Mouse (Mus musculus): Measurements from ENCODE around the gene Rftn1. TPM values are rescaled to one million over a fixed set of nuclear protein-coding genes. Genes with fewer than 3 reads are reported as not detected.

The Rftn1 gene
- polyA plus RNA-seq, 1 experiment from 2014 or later = 14.7 TPM

DNA sequence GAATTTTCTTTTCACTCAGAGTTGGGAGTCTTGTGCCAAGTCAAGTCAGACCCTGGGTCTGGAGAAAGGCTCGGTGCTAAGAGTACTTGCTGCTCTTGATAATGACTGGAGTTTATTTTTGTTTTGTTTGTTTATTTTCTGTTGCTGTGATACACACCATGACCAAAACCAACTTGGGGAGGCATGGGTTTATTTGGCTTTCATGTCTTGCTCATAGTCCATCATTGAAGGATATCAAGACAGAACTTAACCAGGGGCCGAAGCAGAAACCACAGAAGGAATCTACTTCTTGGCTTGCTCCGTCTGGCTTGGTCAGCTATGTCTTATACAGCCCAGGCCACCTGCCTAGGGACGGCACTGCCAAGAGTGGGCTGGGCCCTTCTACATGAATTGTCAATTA, 109.5 kb downstream of the Rftn1 start:
- Histone ChIP-seq H3K9ac (no peak overlapping the region), H3K27ac (no peak overlapping the region), H3K4me3 (replicated peaks) (no peak overlapping the region), H3K36me3 (no peaks in the 10 kb centered on the region), H3K4me1 (no peaks in the 10 kb centered on the region), H3K4me2 (no peak overlapping the region), H3K9me3 (replicated peaks) (no peaks in the 10 kb centered on the region), H3K27me3 (no peaks in the 10 kb centered on the region)
- 93% methylated on average over 4 of the region's 4 CpGs for WGBS
- no peak for ATAC-seq (replicated peaks; ENCODE audit: low FRiP score)

DNA sequence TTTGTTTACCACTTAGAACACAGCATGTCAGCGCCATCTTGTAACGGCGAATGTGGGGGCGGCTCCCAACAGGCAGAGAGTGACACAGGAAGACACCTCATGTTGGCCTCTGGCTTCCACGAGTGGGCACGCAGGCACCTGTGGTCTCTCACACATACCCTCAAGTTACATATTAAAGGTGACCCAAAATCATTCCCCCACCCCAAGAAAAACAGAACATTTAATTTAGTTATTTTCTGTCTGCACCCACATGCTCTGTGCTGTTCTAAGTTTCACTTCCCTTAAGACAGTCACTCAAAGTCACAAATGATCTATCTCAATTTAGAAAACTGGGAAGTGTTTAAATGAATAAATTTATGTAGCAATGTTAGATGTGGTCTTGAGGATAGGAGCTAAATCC, 111.7 kb downstream of the Rftn1 start:
- H3K9me3 ChIP-seq (replicated peaks) = no peaks in the 10 kb centered on the region
- H3K4me1 ChIP-seq = no peaks in the 10 kb centered on the region
- no peaks in the 10 kb centered on the region for H3K36me3 ChIP-seq
- H3K27ac ChIP-seq = no peak overlapping the region
- 95% methylated on average over 6 of the region's 6 CpGs for WGBS
- H3K4me3 ChIP-seq (replicated peaks) = no peak overlapping the region
- no peak overlapping the region for H3K9ac ChIP-seq
- H3K27me3 ChIP-seq = no peaks in the 10 kb centered on the region
- ATAC-seq (replicated peaks; ENCODE audit: low FRiP score) = no peak
- H3K4me2 ChIP-seq = no peak overlapping the region

DNA sequence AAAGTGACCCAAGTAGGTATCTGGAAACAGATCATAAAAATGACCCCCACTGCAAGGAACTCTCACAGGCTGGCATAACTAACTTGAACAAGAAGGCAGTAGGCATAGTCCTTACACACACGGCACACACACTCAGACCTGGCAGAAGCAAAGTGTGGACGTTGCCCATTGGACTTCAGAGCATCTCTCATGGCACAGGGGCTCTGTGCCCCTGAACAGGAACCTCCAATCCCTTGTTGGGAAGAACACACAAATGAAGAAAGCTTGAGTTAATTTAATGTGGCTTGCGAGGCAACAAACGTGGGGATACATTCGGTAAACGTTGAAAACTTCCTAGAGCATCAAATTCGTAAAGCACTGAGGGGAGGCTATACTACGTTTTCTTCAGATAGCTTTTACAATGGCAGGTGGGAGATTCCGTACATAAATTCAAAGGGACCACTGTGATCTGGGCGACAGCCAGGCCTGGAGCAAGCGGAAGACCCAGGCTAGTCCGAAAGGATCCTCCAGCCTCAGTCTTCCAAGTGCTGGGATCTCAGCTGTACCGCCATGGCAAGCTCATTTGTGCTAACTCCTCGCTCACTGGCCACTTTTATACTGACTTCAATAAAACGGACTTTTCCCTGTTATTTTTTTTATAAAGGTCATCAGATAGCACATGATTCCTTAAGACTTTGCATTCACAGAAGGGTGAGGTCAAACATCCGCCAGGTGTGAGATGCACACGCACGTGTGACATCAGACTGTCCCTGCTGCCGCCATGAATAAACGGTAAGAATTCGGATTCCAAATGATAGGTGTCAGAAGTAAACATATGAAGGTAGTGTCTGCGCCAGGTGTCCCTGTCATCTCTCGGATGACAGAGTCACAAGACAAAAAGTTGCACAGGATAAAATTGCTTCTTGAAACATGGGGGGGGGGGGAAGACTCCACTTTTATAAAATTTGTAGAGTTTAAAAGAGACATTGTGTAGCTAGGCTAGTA, 117.2 kb downstream of the Rftn1 start:
- Histone ChIP-seq H3K9ac (no peak overlapping the region), H3K27ac (no peak overlapping the region), H3K9me3 (replicated peaks) (no peaks in the 10 kb centered on the region), H3K36me3 (no peaks in the 10 kb centered on the region), H3K27me3 (no peaks in the 10 kb centered on the region), H3K4me3 (replicated peaks) (no peak overlapping the region), H3K4me1 (peaks cover 8% of the 10 kb centered on the region; the same call in 1 of the 2 replicates), H3K4me2 (no peak overlapping the region)
- ATAC-seq (replicated peaks; ENCODE audit: low FRiP score) = no peak
- 93% methylated on average over 23 of the region's 23 CpGs for WGBS

DNA sequence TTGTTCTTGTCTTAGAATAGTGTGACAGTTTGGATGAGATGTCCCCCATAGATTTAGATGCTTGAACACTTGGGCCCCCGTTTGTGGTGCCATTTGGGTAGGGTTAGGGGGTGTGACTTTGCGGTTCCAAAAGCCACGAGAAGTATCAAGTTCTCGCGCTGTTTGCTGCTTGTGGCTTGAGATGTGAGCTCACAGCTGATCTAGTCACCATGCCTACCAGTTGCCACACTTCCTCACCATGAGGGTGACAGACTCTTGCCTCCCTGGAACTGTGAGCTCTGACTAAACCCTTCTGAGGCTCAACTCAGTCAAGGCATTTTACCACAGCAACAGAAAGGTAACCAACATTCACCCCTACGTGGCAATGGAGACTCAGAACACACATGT, 118.9 kb downstream of the Rftn1 start:
- Histone ChIP-seq H3K9me3 (replicated peaks) (no peaks in the 10 kb centered on the region), H3K4me2 (no peak overlapping the region), H3K27me3 (no peaks in the 10 kb centered on the region), H3K9ac (no peak overlapping the region), H3K27ac (no peak overlapping the region), H3K36me3 (no peaks in the 10 kb centered on the region), H3K4me3 (replicated peaks) (no peak overlapping the region), H3K4me1 (peaks cover 8% of the 10 kb centered on the region; the same call in 1 of the 2 replicates)
- no peak for ATAC-seq (replicated peaks; ENCODE audit: low FRiP score)
- 63% methylated on average over 6 of the region's 6 CpGs for WGBS

DNA sequence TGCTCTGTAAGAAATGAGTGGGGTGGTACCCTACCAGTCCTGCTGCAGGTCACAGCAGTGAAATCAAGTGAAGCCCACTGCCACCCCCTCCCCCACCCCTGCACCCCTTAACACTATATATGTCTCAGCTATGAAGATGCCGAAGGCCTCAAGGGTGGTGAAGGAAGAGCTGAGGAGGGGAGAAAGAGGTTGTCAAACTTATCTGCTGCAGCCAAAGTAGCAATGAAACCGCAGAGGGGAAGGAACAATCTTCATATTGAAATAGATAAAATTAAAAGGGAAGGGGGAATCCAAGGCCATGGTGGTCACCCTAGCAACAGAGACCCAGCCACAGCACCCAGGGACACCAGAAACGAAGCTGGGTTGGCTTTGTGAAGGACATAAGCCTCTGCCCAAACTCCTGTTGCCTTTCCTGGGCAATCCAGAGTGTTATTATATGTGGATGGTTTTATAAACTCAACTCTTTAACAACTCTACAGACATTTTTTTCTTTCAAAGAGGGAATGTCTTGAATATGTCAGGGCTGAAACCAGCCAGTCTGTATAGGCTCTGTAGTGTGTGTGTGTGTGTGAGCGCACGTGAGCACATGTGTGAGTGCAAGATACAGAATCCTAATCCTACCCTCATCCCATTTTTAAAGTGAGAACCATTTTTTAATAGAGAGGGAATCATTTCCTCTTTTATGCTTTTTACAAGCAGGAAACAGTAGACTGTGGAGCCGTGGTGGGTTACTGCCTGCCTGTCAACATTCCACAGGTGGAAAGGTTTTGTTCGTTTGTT, 119.5 kb downstream of the Rftn1 start:
- Histone ChIP-seq H3K4me3 (replicated peaks) (no peak overlapping the region), H3K9ac (no peak overlapping the region), H3K4me2 (no peak overlapping the region), H3K27me3 (no peaks in the 10 kb centered on the region), H3K4me1 (peaks cover 8% of the 10 kb centered on the region; the same call in 1 of the 2 replicates), H3K27ac (no peak overlapping the region), H3K9me3 (replicated peaks) (no peaks in the 10 kb centered on the region), H3K36me3 (no peaks in the 10 kb centered on the region)
- no peak for ATAC-seq (replicated peaks; ENCODE audit: low FRiP score)
- WGBS = 83% methylated on average over 7 of the region's 7 CpGs

DNA sequence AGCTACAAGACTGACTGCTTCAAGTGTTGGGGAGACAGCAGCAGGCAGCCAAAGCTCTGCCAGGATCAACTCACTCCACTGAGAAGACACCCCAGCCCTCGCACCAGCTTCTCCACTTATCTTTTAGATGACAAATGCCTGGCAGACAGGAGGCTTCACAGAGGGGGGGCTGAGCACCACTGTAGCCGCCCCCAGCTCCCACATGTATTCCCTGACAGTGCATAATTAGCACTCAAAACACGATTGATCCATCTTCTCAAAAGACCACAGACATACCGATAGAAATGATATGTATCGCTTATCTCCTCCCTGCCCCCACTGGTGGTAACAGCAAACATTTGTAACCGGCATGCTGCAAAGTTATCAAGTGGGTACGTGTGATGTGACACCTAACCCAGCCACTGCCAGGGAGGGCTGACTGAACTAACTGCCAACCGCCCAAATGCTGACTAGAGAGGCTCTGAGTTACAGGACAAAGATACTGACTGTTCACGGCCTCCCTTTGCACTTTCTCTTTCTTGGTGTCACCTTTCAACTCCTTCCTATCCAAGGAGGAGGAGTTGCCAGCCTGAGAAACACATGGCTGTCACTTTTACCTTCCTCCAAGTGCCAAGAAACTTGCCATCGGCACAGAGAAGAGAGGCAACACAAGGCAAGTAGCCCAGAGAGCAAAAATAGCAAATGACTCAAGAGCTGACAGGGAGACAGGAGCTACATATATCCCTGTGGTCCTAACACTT, 120.4 kb downstream of the Rftn1 start:
- Histone ChIP-seq H3K9ac (no peak overlapping the region), H3K4me3 (replicated peaks) (no peak overlapping the region), H3K9me3 (replicated peaks) (no peaks in the 10 kb centered on the region), H3K27me3 (no peaks in the 10 kb centered on the region), H3K4me2 (0 out of 2 replicates have a peak overlapping the region, but pooled peaks have one; percentile 7), H3K4me1 (peaks cover 8% of the 10 kb centered on the region; the same call in 1 of the 2 replicates), H3K27ac (no peak overlapping the region), H3K36me3 (no peaks in the 10 kb centered on the region)
- 27% methylated on average over 10 of the region's 10 CpGs for WGBS
- ATAC-seq (replicated peaks; ENCODE audit: low FRiP score) = peak; percentile 66

DNA sequence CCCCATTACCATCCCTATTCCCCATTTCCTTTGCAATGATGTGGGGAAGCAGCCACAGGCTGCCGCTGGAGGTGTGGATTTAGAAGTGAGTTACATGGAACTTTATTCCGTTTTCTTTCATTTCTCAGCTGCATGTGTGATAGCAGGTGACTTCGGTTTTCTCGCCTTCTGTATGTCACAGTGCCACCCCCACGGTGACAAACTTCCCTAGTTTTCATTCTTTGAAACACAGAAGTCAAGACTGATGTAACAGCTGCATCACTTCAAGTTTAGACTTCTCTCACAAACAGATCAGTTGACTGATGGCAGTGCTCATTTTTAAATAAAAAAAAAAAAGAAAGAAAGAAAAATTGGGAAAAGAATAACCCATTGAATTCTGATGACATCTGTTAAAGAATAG, 121.3 kb downstream of the Rftn1 start:
- H3K27me3 ChIP-seq = no peaks in the 10 kb centered on the region
- no peaks in the 10 kb centered on the region for H3K9me3 ChIP-seq (replicated peaks)
- WGBS = 72% methylated on average over 5 of the region's 5 CpGs

DNA sequence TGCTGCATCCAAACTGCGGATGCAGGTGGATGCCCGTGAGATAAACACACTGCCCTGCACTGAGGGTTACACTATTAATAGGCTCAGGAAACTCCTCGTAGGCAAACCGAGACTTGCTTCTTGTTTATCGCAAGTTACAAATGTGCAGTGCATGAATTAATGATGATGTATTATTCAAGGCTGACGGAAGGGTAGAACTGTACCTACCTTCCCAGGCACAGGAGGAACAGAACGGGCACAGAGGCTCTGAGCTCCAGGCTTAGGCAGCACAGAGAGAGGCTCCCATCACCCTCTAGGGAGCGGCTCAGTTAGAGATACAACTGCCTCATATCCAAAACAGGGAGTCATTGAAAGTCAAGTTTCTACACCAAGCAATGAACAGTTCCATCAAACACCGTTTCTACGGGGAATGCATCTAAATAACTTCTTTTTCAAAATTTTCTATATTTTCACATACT, 121.8 kb downstream of the Rftn1 start:
- no peak overlapping the region for H3K27ac ChIP-seq
- no peaks in the 10 kb centered on the region for H3K9me3 ChIP-seq (replicated peaks)
- H3K36me3 ChIP-seq = no peaks in the 10 kb centered on the region
- ATAC-seq (replicated peaks; ENCODE audit: low FRiP score) = no peak
- 77% methylated on average over 10 of the region's 10 CpGs for WGBS
- H3K27me3 ChIP-seq = no peaks in the 10 kb centered on the region
- no peak overlapping the region for H3K9ac ChIP-seq
- H3K4me3 ChIP-seq (replicated peaks) = no peak overlapping the region
- peaks cover 8% of the 10 kb centered on the region; the same call in 1 of the 2 replicates for H3K4me1 ChIP-seq
- no peak overlapping the region for H3K4me2 ChIP-seq

More for the DNA sequence above, 121.3 kb downstream of the Rftn1 start:
- Histone ChIP-seq H3K4me2 (no peak overlapping the region), H3K4me1 (peaks cover 8% of the 10 kb centered on the region; the same call in 1 of the 2 replicates), H3K4me3 (replicated peaks) (no peak overlapping the region), H3K36me3 (no peaks in the 10 kb centered on the region), H3K9ac (no peak overlapping the region), H3K27ac (no peak overlapping the region)
- no peak for ATAC-seq (replicated peaks; ENCODE audit: low FRiP score)

DNA sequence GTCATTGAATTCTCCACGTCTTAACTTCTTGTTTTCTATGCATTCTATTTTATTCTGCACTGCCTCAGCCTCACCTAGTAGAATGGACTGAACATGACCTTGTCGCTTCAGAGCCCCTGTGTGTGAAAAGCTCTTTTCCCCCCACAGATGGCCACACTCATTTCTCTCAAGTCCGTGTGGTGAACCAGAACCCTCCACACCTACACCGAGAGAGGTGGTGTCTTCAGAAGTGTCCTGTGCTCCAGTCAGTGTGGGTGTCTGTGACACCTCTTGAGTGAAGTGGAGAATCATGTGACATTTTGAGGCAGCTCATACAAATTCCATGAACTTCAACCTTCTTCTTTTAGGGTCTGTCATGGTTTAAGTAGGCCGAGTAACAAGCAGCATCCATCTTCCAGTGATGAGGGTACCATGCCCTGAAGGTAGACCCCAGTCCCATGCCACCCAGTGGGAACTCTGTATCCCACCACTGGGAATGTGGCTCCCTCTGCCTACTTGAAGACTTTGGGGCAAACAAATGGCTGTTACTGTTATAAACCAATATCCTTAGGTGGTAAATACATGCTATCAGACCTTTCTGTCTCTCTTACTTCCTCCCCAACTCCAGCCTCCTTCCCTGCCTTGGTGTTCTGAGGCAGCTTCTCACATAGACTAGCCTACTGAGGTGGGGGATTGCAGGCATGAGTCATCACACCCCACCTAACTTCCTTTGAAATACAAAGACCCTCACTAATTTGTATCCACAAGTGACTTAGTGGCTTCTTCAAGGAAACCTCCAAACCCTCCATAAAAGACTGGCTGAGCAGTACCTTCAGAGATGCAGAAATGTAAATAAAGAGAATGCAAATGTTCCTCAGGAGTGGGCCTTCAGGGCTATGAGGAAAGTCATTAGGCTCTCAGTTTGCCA, 122.4 kb downstream of the Rftn1 start:
- H3K4me3 ChIP-seq (replicated peaks) = no peak overlapping the region
- H3K9me3 ChIP-seq (replicated peaks) = no peaks in the 10 kb centered on the region
- no peak overlapping the region for H3K9ac ChIP-seq
- no peaks in the 10 kb centered on the region for H3K27me3 ChIP-seq
- ATAC-seq (replicated peaks; ENCODE audit: low FRiP score) = no peak
- H3K4me2 ChIP-seq = no peak overlapping the region
- H3K4me1 ChIP-seq = peaks cover 8% of the 10 kb centered on the region; the same call in 1 of the 2 replicates
- H3K36me3 ChIP-seq = no peaks in the 10 kb centered on the region
- WGBS = 77% methylated on average over 5 of the region's 5 CpGs
- H3K27ac ChIP-seq = no peak overlapping the region

DNA sequence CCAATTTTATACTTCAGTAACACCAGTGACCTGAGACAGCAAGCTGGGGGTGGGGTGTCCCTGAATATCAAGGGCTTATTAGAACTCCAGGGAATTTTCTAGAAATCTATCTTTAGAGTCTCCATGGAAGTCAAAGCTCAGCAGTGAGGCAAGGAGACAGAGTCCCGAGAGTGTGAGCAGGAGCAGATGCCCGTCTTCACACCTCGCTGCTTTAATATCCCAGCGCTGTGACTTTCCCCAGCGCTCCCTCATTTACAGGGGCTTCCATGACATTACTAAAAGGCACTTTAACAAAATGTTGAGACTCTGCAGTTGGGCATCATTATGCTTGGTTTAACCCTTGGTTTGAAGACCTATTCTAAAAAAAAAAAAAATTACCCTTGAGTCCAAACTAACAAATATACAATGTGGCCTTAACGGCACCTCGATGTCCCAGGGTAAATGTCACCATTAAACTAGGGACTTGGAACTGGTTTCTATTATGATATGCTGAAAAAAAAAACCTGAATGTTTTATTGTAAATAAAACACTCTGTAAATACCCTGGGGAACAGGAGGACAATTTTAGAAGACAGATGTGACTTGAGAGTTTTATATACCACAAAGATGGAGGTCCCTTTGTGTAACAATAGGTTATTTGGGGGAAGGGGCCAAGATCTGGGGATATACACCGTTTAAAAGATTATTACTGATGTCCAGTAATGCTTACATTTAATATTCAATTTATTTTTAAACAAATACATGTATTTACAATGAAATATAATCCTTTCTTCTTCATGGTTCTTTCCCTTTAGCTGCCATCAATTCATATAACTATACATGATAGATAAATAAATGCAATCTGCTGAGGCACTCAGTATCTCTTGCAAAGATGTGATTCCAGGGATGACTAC, 123.4 kb downstream of the Rftn1 start:
- H3K27me3 ChIP-seq = no peaks in the 10 kb centered on the region
- H3K9me3 ChIP-seq (replicated peaks) = no peaks in the 10 kb centered on the region
- H3K36me3 ChIP-seq = no peaks in the 10 kb centered on the region
- no peak overlapping the region for H3K4me2 ChIP-seq
- no peak overlapping the region for H3K9ac ChIP-seq
- ATAC-seq (replicated peaks; ENCODE audit: low FRiP score) = no peak
- no peak overlapping the region for H3K27ac ChIP-seq
- peaks cover 8% of the 10 kb centered on the region; the same call in 1 of the 2 replicates for H3K4me1 ChIP-seq
- 69% methylated on average over 8 of the region's 8 CpGs for WGBS
- H3K4me3 ChIP-seq (replicated peaks) = no peak overlapping the region
